Mouse (Mus musculus) large intestine, adult 2 months (tissue): ENCODE measurements around the gene Xylt1. TPM values are rescaled to one million over a fixed set of nuclear protein-coding genes. Genes with fewer than 3 reads are reported as not detected.

ENCODE experiments used
- DNase-seq: peaks from one replicate; pipeline ENCODE4 v3.0.0-alpha.2; 2012; ENCODE audit warnings: low read depth, low spot score
- WGBS: fragments of 180-500 bp; shearing (Covaris S2); methylation state at CpG from one replicate; pipeline ENCODE4 v1.1.7; 2018; 5-methylcytosine and 5-hydroxymethylcytosine counted together
- polyA plus RNA-seq: library from polyadenylated mRNA; depleted of rRNA; stranded (reverse); fragments of >200 nt; gene quantifications from 2 replicates; pipeline ENCODE4 v1.2.3, GENCODE M21; 2012

Xylt1 gene
- polyA plus RNA-seq, 1 experiment = 1.1 TPM

DNA sequence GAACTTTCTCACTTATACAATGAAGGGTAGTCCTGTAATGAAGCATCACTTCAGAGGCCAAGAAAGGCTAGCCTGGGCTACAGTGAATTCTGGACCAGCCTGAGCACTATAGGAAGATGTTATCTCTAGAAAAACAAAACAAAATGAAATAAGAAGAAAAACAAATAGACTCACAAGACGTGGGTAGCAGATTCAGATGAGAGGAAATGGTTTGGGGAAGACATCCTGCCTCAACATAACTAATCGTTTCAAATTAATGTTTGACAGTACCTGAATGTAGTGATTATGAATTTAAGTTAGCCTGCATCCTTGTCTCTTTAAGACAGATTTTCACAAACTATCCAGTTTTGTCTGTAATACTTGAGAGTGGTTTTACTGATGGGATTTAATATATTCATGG is 117.4 kb downstream of the Xylt1 start:
- WGBS = 68% methylated on average over 2 of the region's 2 CpGs
- DNase-seq = no peak

DNA sequence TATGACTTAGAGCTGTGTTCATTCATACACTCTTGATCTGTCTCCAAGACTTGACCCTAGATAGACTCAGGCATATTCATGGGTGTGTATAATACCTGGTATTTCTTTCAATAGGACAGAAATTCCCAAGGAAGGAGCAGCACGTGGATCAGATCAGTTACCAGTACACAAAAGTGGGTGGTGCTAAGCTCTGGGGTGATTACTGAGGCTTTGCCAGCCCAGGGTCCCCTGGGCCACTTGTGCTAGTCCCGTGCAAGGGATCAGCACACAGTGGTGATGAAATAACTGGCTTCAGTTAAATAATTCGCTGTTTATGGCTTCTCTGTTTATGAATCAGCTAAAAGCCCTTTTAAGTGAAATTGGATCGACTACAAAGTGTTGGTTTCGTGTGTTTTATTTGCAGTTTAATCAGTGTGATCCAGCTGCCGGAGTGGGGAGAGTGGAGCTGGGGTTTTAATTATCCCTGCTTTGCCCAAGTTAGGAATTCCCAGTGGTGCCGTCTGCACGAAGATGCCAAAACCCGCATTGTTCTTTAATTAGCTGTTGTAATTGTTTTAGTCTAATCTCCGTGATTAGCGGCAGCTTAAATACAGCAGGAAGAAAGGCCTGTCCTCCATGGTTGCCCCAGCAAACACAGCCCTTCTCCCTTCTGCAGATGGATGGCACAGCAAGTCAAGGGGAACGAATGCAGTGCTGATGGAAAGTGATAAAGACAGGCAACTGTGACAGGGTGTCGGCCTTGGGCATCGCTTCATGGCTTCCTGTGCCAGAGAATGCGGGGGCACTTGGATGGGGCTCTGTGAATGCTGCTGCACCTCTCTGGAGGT is 120.8 kb downstream of the Xylt1 start:
- WGBS = 78% methylated on average over 15 of the region's 15 CpGs
- no peak for DNase-seq

DNA sequence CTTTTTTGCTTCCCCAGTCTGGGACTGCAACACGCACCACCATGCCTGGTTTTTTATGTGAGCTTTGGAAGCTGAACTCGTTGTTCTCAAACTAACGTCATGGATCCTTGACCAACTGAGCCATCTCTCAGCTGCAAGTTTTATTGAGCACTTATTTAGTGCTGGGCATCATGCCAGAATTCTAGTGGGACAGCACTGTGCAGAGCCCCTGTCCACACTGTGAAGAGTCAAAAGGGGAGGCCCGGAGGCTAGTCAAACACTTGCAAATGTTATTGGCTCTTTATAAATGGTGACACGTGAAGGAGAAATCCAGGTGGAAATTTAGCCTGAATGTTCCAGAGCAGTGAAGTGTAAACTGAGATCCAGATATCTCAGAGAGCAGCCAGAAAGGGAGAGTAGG is 121.6 kb downstream of the Xylt1 start:
- no peak for DNase-seq
- 71% methylated on average over 5 of the region's 5 CpGs for WGBS

DNA sequence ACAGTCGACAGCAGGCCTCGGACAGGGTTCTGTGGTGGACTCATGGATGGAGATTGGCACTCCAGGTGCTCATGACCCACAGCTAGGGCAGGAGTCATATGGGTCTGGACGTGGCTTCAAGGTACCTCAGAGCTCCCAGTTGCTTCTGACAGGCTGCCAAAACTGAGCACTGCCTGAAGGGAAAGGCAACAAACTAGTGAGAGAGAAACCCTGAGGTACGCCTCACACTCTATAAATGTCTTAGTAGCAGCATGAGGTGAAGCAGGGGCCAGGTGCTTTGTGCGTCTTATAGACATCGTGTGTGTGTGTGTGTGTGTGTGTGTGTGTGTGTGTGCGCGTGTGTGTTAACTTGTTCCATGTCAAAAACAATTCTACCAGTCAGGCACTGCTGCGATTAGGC is 122.9 kb downstream of the Xylt1 start:
- no peak for DNase-seq
- 86% methylated on average over 9 of the region's 9 CpGs for WGBS

DNA sequence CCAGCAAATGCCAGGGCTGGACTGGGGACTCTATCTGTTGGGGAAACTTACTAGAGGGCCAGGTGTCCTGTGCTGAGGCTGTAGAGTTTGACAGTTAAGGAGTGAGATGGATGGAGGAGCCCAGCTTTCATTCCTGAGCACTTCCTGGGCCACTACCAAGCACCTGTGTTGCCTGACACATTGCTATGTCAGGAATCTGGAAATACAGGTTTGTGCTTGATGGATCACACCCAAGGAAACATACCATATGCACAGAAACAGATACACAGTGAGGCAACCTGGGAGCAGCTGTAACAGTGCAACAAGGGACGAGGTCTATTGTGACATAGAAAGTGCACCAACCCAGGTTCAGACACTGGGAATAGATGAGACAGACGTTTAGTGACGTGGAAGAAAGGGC is 125.0 kb downstream of the Xylt1 start:
- WGBS = 70% methylated on average over 3 of the region's 3 CpGs

DNA sequence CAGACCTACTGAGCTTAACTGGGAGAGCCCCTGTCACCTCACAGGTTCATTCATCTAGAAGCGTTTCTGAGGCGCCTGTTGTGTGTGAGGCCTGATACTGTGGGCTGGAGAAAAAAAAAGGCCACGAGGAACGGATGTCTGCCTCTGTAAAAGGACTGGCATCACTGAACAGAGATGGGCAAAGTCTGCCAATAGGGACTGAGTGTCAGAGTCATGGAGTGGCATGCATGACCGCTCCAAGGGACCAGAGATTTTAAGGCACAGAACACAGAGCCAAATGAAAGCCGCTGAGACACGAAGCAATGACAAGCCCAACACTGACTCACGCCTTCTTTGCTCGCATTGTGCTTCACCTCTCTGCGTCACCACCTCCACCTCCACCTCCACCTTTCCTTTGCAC is 126.6 kb downstream of the Xylt1 start:
- no peak for DNase-seq
- WGBS = 93% methylated on average over 10 of the region's 10 CpGs

More for the DNA sequence above, 125.0 kb downstream of the Xylt1 start:
- no peak for DNase-seq

DNA sequence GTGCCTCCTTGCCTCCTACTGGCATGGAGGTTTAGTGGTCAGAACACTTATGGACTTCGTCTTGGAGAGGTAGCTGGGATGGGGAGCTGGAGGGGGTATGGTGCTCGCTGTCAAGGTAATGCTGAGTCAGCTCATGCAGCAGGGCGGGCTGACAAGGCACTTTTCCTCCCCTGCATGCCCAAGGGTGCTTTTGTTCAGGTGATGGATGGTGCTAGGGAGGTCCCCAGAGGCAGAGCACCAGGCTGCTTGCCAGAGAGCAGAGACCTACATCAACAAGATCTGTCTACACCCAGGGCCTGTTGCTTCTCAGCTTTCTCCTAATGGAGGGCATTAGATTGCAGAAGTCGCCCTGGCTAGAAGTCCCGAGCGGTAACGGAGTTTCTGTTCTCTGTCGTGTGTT is 127.3 kb downstream of the Xylt1 start:
- no peak for DNase-seq
- WGBS = 77% methylated on average over 8 of the region's 8 CpGs

DNA sequence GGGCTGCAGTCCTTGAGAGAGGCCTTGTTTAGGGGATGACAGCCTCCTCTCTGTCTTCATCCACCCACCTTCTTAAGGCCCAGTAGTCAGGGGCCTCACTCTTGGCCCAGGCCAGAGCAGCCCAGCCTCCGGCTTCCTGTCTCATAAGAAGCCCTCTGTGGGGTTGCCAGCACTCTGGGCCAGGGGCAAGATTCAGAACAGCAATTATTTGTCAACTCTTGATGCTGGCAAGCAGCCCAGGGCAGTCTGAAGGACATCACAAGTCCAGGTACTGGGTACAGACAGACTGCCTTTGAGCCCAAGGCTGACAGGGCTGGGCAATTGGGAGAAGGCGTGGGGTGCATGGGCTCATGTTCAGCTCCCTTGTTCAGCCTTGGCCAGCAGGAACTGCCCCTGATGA is 129.3 kb downstream of the Xylt1 start:
- WGBS = 84% methylated on average over 2 of the region's 2 CpGs
- DNase-seq = no peak

DNA sequence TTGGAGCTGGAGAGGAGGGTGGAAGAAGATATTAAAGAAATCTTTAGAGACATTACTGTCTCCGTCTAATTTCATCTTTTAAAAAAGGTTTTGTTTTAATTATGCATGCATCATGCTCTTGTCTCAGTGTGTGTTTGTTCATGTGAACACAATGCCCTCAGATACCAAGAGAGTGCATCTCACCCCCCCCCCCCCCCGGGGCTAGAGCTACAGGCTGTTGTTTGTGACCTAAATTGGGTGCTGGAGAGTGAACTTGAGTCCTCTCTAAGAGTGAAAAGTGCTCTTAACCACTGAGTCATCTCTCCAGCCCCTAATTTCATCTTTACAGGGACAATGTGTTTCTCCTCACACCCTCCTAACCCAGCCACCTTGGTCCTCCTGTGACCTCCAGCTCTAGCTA is 131.5 kb downstream of the Xylt1 start:
- DNase-seq = no peak
- WGBS = 71% methylated on average over 2 of the region's 2 CpGs

DNA sequence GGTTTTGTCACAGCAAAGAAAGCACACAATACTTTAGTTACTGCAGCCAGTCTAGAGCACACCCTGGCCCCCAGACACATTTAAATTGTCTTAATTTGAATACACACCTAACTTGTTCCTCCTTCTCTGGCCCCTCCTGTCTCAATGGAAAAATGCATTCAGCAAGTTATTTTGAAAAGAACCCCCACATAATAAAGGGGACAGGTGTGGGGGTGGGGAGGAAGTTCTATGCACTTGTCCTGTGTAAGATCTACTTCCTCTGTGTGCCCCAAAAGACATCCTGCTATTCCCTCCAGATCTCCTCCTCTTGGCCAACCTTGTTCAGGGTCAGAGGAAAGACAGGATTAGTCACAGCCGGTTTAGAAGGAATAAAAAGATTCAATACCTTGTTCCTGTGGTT is 135.0 kb downstream of the Xylt1 start:
- no peak for DNase-seq

DNA sequence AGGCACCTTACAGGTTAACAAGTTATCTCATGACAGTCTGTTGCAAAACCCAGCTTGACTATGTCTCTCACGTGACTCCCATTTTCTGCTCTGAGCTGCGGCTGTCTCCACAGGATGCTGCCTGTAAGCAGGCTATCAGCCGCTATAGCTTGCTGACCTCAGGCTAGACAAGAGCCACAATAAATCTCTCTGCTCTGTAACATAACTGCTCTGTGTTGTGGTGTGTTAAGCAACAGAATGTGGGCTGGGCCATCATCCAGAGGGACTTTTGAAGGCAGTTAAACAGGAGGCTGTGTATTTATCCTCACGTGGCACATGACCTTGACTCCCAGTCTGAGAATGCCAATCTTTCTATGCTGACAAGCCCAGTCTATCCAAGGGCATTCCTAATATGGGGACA is 136.1 kb downstream of the Xylt1 start:
- 31% methylated on average over 4 of the region's 4 CpGs for WGBS

More for the DNA sequence above, 135.0 kb downstream of the Xylt1 start:
- WGBS = 71% methylated on average over 1 of the region's 1 CpGs

DNA sequence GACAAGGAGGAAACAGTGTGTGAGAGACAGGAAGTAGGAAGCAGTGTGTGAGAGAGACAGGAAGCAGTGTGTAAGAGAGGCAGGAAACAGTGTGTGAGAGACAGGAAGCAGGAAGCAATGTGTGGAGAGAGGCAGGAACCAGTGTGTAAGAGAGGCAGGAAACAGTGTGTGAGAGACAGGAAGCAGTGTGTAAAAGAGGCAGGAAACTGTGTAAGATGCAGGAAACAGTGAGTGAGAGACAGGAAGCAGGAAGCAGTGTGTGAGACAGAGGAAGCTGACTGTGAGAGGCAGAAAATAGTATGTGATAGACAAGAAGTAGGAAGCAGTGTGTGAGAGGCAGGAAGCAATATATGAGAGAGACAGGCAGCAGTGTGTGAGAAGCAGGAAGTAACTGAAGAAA is 140.6 kb downstream of the Xylt1 start:
- DNase-seq = no peak

More for the DNA sequence above, 136.1 kb downstream of the Xylt1 start:
- DNase-seq = no peak

DNA sequence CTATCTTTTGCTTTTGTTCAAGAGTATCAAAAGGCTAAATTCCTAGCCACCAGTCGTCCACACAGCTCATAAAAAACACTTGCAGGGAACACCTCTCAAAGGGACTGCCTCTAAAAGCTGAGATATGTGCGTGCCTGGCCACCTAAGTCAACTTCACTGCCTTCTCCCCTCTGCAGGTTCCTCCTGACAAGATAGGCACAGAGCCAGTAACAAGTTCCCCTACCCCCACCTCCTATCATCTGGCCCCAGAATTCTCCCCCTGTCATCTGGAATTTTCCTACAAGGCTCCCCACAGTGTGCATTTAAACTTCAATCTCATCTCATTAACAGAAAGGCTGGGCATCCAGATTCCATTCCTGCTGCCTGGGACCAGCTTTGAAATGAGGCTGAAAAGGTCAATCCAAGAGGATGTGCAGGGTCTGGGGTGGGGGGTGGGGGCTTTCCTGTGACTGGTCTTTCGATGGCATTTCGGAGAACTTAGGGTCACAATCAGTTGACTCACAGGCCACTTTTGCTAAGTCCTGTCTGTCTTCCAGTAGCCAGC is 141.4 kb downstream of the Xylt1 start:
- DNase-seq = no peak
- WGBS = 73% methylated on average over 4 of the region's 4 CpGs

DNA sequence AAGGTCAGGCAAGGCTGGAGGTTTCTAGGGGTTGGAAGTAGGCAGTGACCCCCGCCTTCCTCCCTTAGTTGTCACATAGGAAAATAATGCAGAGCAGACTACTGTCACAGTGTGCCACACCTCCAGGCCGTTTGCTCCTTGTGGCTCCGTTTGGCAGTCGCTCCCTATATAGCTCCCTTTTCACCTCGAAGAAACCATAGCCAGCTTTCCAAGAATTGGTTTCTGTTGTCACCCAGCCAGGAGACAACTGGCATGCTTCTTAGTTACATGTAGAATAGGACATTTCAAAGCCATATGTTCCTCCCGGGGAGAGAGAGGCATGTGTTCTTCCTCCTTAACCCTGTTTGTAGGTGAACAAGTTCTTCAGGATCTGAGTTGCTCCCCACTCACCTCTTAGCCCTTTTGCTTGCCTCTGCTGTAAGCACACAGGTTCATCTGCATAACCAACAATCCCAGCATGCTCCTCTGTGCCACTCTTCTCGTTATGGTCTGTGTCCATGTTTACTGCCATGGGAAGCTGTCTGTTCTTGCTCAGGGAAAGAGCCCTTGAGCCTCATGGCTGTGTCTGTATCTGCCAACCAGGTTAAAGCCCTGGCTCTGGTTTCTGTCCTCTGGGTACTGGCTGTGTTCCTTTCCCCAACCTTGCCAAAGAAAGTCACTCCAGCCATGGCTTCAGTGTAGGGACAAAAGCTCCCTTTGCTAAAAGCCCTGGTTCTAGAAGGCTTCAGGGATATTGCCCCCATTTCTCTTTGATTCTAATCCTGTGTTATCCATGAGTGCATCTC is 143.8 kb downstream of the Xylt1 start:
- no peak for DNase-seq
- 26% methylated on average over 7 of the region's 7 CpGs for WGBS

DNA sequence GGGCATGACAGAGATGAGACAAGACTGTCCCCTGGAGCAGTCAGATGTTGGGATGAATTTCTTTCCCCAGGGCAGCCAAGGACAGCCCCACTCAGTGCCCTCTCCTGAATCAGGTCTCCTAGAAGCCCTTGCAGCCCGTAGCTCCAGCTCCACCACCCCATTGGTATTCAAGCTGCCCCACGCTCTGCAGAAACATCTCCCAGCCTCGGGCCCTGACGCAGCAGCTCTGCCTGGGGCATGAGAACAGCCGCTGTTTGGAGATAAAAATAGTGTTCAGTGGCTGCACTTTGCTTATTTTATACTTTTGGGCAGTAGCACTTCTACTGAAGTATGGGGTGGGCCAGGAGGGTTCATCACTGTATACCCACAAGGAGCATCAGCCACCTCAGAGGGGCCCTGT is 144.9 kb downstream of the Xylt1 start:
- DNase-seq = no peak
- 88% methylated on average over 5 of the region's 5 CpGs for WGBS

DNA sequence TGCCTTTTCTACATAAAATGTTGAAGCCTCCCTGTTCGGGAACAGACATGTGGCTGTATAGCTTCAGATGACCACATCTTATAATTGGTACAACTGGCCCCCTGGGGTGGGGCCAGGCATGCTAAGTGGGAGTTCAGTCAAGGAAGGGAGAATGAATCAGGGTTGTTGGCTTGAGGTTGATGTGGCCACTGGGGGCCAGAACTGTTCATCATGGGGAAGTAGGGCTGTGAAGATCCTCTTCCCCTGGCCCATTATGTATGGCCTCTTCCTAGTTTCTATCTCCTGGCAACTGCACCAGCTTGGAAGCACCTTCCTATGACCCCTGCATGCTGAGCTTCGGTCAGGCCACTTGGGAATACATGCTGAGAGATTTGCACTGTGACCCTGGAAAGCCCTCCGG is 145.8 kb downstream of the Xylt1 start:
- WGBS = 93% methylated on average over 3 of the region's 3 CpGs
- no peak for DNase-seq

DNA sequence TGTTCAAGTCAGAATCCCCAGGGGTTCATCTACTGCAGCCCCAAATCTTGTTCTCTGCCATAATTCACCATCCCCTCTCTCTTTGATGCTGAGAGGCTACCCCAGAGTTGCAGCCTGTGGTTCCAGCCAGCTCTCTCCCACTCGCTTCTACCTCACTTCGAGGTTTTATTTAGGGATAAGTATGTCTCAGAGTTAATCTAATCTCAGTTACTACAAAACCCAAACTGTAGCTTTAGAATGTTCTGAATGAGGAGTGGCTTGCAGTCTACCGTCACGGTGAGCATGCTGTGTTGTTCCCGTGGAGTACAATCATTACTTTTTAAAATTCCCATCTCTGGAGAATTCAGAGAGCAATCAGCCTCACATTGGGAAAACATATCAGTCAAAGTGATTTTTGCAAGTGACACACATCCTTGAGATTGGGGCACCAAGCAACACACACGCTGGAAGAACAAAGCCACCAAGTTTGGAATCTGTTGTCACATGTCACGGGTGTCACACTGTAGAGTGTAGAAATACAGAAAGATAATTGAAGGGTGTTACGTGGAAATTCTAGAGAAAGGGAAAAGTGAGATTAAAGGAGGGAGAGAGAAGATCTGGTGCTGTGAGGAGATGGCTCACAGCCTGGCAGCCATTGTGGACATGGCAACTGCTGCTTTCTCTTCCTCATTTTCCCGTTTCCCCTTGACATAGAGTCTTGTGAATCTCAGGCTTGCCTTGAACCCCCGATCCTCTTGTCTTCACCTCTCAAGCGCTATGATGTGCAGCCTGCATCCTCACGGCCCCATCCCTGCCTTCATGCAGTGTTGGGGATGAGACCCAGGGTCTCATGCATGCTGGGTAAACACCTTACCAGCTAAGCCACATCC is 149.2 kb downstream of the Xylt1 start:
- DNase-seq = no peak
- WGBS = 90% methylated on average over 12 of the region's 12 CpGs

DNA sequence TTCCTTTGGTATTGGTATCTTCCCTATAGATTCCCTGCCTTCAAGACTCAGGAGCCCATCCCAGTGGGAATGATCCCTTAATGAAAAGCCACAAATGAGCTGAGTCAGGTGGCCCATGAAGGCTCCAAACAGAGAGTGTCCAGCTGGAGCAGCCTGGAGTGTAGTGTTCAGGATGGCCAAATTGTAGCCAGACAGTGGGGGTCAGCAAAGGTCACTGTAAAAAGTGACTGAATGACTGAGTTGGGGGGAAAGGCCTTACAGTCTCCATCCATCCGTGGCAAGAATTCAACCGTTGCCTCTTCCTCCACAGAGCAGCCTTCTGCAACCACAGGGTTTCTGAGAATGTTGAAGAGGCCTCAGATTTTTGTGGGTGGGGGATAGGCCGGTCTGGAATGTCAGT is 151.9 kb downstream of the Xylt1 start:
- 42% methylated on average over 3 of the region's 3 CpGs for WGBS
- DNase-seq = no peak

DNA sequence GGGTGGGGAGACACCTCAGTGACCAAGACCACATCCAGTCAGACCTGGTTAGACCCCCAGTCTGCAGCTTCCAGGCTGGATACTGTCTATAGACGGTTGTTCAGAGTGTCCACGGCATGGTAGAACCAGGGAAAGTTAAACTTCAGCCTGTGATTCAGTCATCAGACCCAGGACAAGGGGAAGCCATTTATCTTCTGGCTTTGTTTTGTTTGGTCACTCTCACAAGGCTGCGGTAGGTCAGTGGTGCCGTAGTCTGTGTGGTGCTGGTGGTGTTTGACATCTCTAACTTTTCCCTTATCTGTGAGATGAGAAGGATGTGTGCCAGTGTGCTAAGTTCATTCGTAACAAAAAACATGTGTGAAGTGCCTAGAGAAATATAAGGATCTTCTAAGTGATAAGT is 152.4 kb downstream of the Xylt1 start:
- no peak for DNase-seq
- 66% methylated on average over 5 of the region's 5 CpGs for WGBS

DNA sequence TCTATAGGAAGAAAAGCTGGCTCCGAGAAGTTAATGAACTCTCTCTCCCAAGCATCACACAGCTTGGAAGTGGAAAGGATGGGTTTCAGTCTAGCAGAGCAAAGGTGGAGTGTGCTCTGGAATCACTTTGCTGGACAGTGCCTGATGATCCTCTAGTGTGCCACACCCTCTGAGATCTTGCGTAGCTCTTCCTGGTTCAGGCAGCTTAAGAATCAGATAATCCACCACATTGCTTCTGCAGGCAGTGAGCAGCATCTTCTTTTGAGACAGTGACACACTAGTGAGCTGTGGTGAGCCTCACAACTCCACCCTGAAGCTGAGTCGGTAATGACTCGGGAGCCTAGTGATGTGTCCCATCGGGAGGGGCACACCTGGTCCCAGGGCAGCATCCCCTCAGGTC is 159.2 kb downstream of the Xylt1 start:
- DNase-seq = no peak
- WGBS = 52% methylated on average over 5 of the region's 5 CpGs
